ENCODE assay signal across 24 mouse cellular contexts in the genomic region with DNA sequence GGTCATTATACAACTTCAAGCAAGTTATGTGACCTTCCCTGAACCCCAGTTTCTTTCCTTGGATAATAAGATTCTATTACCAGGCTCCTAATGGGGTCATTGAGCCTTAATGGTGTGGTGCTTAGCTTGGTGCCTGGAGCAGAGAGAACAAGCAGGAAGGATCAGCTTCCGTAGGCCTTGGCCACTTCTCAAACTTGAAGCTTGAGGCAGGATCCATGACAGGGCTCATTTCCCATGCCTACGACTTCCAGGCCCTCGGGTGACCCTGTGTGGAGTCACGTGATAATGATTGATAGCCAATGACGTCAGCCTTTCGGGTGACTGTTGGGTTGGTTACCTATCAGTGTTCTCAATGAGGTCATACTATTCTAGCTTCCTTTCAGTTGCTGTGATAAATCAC. TPM values are rescaled to one million over a fixed set of nuclear protein-coding genes. Genes with fewer than 3 reads are reported as not detected.
A peak's percentile ranks its signal among the peaks of the same experiment; 100 is the strongest.
DNase-seq lines count a peak whose midpoint lies in the region; ATAC-seq lines count a peak whose summit lies in the region.
"Had no signal": no experiment of that assay in that cellular context is flagged by ENCODE, and none has a peak within 500 bp of the region (broad histone marks: within the 10 kb centered on the region; RNA-seq: fewer than 3 reads in every experiment).

No protein-coding gene starts in this region.

- H3K27ac ChIP-seq in hindbrain, embryonic 11.5 days (ENCODE audit: low read depth, low read length) = no peak overlapping the region
- H3K27ac ChIP-seq: embryonic facial prominence, embryonic 13.5 days; embryonic facial prominence, embryonic 15.5 days; forebrain, embryonic 10.5 days; forebrain, embryonic 12.5 days had no signal

- H3K4me2 ChIP-seq in hindbrain, embryonic 11.5 days (replicated peaks; ENCODE audit: low read depth, low read length) = no peak overlapping the region
- H3K4me2 ChIP-seq: embryonic facial prominence, embryonic 13.5 days; embryonic facial prominence, embryonic 15.5 days; forebrain, embryonic 12.5 days had no signal

- H3K36me3 ChIP-seq in hindbrain, embryonic 11.5 days (ENCODE audit: control insufficient read depth, insufficient read depth, low read length) = no peaks in the 10 kb centered on the region
- H3K36me3 ChIP-seq: embryonic facial prominence, embryonic 13.5 days; embryonic facial prominence, embryonic 15.5 days; forebrain, embryonic 10.5 days; forebrain, embryonic 12.5 days had no signal

- DNase-seq in gastrocnemius, adult 18-20 months (ENCODE audit: low spot score) = peak; percentile 60
- DNase-seq in gastrocnemius, postnatal 10 days = no peak
- peak; percentile 35 to 36 for DNase-seq in gastrocnemius, adult 8-10 months (ENCODE audit: low spot score in 2 of 2)
- DNase-seq in gastrocnemius, postnatal 25 days = no peak
- DNase-seq in mesoderm, embryonic 11.5 days (ENCODE audit: low read depth, low spot score) = peak; percentile 15
- DNase-seq in skeletal muscle tissue, adult 2 months (ENCODE audit: low read depth, low spot score) = peak; percentile 81
- no peak for DNase-seq in hindbrain, embryonic 11.5 days (ENCODE audit: low spot score)
- DNase-seq: adrenal gland, adult 8-10 months; adrenal gland, postnatal 25 days; cerebellum, adult 11 months; cerebellum, adult 18-20 months; cerebellum, adult 8-10 months; cerebellum, adult 9-11 months; cerebellum, postnatal 14 days; cerebellum, postnatal 36 days; embryo, embryonic 11 days had no signal

- H3K9ac ChIP-seq in hindbrain, embryonic 11.5 days (ENCODE audit: low read depth, low read length) = no peak overlapping the region
- H3K9ac ChIP-seq: embryonic facial prominence, embryonic 13.5 days; embryonic facial prominence, embryonic 15.5 days; forebrain, embryonic 12.5 days had no signal

- H3K9me3 ChIP-seq in hindbrain, embryonic 11.5 days (ENCODE audit: control insufficient read depth, low read length) = no peaks in the 10 kb centered on the region
- H3K9me3 ChIP-seq: embryonic facial prominence, embryonic 13.5 days; embryonic facial prominence, embryonic 15.5 days; forebrain, embryonic 10.5 days; forebrain, embryonic 12.5 days had no signal

- 81% methylated on average over 6 of the region's 6 CpGs for WGBS in hindbrain, embryonic 11.5 days

- H3K4me3 ChIP-seq in hindbrain, embryonic 11.5 days (ENCODE audit: low read depth, low read length) = no peak overlapping the region
- H3K4me3 ChIP-seq: embryonic facial prominence, embryonic 13.5 days; embryonic facial prominence, embryonic 15.5 days; erythroblast, embryonic 14.5 days; forebrain, embryonic 10.5 days; forebrain, embryonic 12.5 days had no signal

- ATAC-seq in hindbrain, embryonic 11.5 days (ENCODE audit: low FRiP score) = no peak
- ATAC-seq: forebrain, embryonic 14.5 days; forebrain, embryonic 16.5 days had no signal

- H3K4me1 ChIP-seq in hindbrain, embryonic 11.5 days (replicated peaks; ENCODE audit: control insufficient read depth, insufficient read depth, low read length) = no peaks in the 10 kb centered on the region
- H3K4me1 ChIP-seq: embryonic facial prominence, embryonic 13.5 days; embryonic facial prominence, embryonic 15.5 days had no signal

- H3K27me3 ChIP-seq in hindbrain, embryonic 11.5 days (ENCODE audit: control insufficient read depth, insufficient read depth, low read length) = no peaks in the 10 kb centered on the region
- H3K27me3 ChIP-seq: embryonic facial prominence, embryonic 13.5 days; embryonic facial prominence, embryonic 15.5 days; forebrain, embryonic 12.5 days had no signal

RNA-seq across cellular contexts. Expression of a gene that starts 46.5 kb away (rescaled TPM):
- 10 to 100 TPM; 64.3 to 71.9 TPM for total RNA-seq in gastrocnemius, adult 18-20 months (2021)
- 1 to 10 TPM; 5.1 to 8.6 TPM for total RNA-seq in gastrocnemius, postnatal 10 days (2021)
- 10 to 100 TPM; 57.4 to 86.1 (median 70.1) TPM for total RNA-seq in gastrocnemius, adult 8-10 months (2022)
- 10 to 100 TPM; 28.5 to 39.3 TPM for total RNA-seq in gastrocnemius, postnatal 25 days (2021)
- polyA plus RNA-seq in hindbrain, embryonic 11.5 days (2014; fragmentation: Nextera tagmentation; extraction: Ambion mirVana) = 0.69 and 0.73 TPM in 2 replicates
- total RNA-seq: common myeloid progenitor, adult 5-6 weeks had no signal
- polyA plus RNA-seq: erythroblast, embryonic 14.5 days had no signal

Comparison
In these comparisons a context has a peak if more than half of its experiments do, and no peak if none do; other contexts are left out.
1. DNase-seq: peak in gastrocnemius, adult 18-20 months (single experiment), gastrocnemius, adult 8-10 months (2 of 2), mesoderm, embryonic 11.5 days (single experiment) and skeletal muscle tissue, adult 2 months (single experiment); none in gastrocnemius, postnatal 10 days (single experiment), gastrocnemius, postnatal 25 days (single experiment) and hindbrain, embryonic 11.5 days (single experiment).